Mouse (Mus musculus) midbrain, embryonic 11.5 days (tissue): ENCODE measurements at regions not wholly inside any gene's neighbourhood (a gene's known extent, or its start where the extent isn't known, plus 50 kb on each side); places are given as distances from the start of the nearest gene placed in this dataset.

Experiments
- ATAC-seq: fragments of 200-750 bp; cut with Nextera tagmentation; 2 replicates; pipeline ENCODE4 v1.8.0; 2017; ENCODE audit warnings: moderate TSS enrichment, moderate library complexity; ENCODE audit not compliant: low FRiP score
- DNase-seq: peaks from one replicate; pipeline ENCODE4 v3.0.0; 2015; ENCODE audit warnings: low spot score; ENCODE audit errors: missing footprints
- H3K27ac ChIP-seq: fragments of 300-500 bp; sonication (generic); 2 replicates; pipeline ENCODE4 v1.5.1; 2014; ENCODE audit warnings: low read depth, low read length
- H3K27me3 ChIP-seq: fragments of 300-500 bp; sonication (generic); 2 replicates; pipeline ENCODE4 v1.6.1; 2014; ENCODE audit warnings: mild to moderate bottlenecking, low read length, moderate library complexity, mixed read lengths; ENCODE audit not compliant: control insufficient read depth, insufficient read depth
- H3K36me3 ChIP-seq: fragments of 300-500 bp; sonication (generic); 2 replicates; pipeline ENCODE4 v1.6.1; 2014; ENCODE audit warnings: mild to moderate bottlenecking, low read length, moderate library complexity, mixed read lengths; ENCODE audit not compliant: control insufficient read depth, insufficient read depth
- H3K4me1 ChIP-seq: fragments of 300-500 bp; sonication (generic); 2 replicates; pipeline ENCODE4 v1.6.1; 2014; ENCODE audit warnings: low read length; ENCODE audit not compliant: control insufficient read depth, insufficient read depth
- H3K4me2 ChIP-seq: fragments of 300-500 bp; sonication (generic); 2 replicates; pipeline ENCODE4 v1.6.1; 2014; ENCODE audit warnings: mild to moderate bottlenecking, moderate library complexity
- H3K4me3 ChIP-seq: fragments of 300-500 bp; sonication (generic); 2 replicates; pipeline ENCODE4 v1.5.1; 2014; ENCODE audit warnings: low read depth, low read length
- H3K9ac ChIP-seq: fragments of 300-500 bp; sonication (generic); 2 replicates; pipeline ENCODE4 v1.6.1; 2014; ENCODE audit warnings: low read length
- H3K9me3 ChIP-seq: fragments of 300-500 bp; sonication (generic); 2 replicates; pipeline ENCODE4 v1.6.1; 2016; ENCODE audit warnings: low read length; ENCODE audit not compliant: control insufficient read depth
- WGBS: fragments of 180-500 bp; shearing (Covaris S2); extraction: QIAGEN DNeasy Blood & Tissue Kit; methylation state at CpG from one replicate; pipeline ENCODE4 v1.1.7; 2014; 5-methylcytosine and 5-hydroxymethylcytosine counted together

- Histone ChIP-seq H3K27ac (no peak overlapping the region), H3K9ac (no peak overlapping the region), H3K4me3 (no peak overlapping the region), H3K9me3 (no peaks in the 10 kb centered on the region), H3K4me1 (peaks cover 6% of the 10 kb centered on the region; the same call in 1 of the 2 replicates), H3K4me2 (no peak overlapping the region), H3K36me3 (no peaks in the 10 kb centered on the region), H3K27me3 (no peaks in the 10 kb centered on the region)
- DNase-seq (no peak), ATAC-seq (no peak)
- 67% methylated on average over 7 of the region's 7 CpGs for WGBS
Observed at GRCm38 (mm10) chr10:116655891-116656290, 74.6 kb upstream of the Cnot2 start.

- WGBS: 82% methylated on average over 6 of the region's 6 CpGs
- H3K9ac ChIP-seq: no peak overlapping the region
- H3K4me3 ChIP-seq: no peak overlapping the region
Observed at GRCm38 (mm10) chr10:116655018-116655807, 73.9 kb upstream of the Cnot2 start.

GRCm38 (mm10) chr10:116654091-116654490 lies 72.8 kb upstream of the Cnot2 start:
- Histone ChIP-seq H3K27me3 (no peaks in the 10 kb centered on the region), H3K36me3 (no peaks in the 10 kb centered on the region), H3K9me3 (no peaks in the 10 kb centered on the region), H3K4me1 (peaks cover 6% of the 10 kb centered on the region; the same call in 1 of the 2 replicates), H3K9ac (no peak overlapping the region), H3K27ac (no peak overlapping the region), H3K4me3 (no peak overlapping the region), H3K4me2 (no peak overlapping the region)
- WGBS: 94% methylated on average over 14 of the region's 14 CpGs
- ATAC-seq (no peak), DNase-seq (no peak)

More at GRCm38 (mm10) chr10:116655018-116655807, 73.9 kb upstream of the Cnot2 start:
- no peaks in the 10 kb centered on the region for H3K36me3 ChIP-seq
- DNase-seq (no peak), ATAC-seq (no peak)
- H3K4me2 ChIP-seq: no peak overlapping the region
- peaks cover 6% of the 10 kb centered on the region; the same call in 1 of the 2 replicates for H3K4me1 ChIP-seq
- no peak overlapping the region for H3K27ac ChIP-seq
- H3K27me3 ChIP-seq: no peaks in the 10 kb centered on the region
- H3K9me3 ChIP-seq: no peaks in the 10 kb centered on the region

GRCm38 (mm10) chr10:116653511-116653945 lies 72.2 kb upstream of the Cnot2 start:
- no peak for ATAC-seq
- Histone ChIP-seq H3K4me1 (peaks cover 6% of the 10 kb centered on the region; the same call in 1 of the 2 replicates), H3K9ac (no peak overlapping the region), H3K9me3 (no peaks in the 10 kb centered on the region), H3K27me3 (no peaks in the 10 kb centered on the region), H3K36me3 (no peaks in the 10 kb centered on the region), H3K4me3 (no peak overlapping the region), H3K27ac (no peak overlapping the region), H3K4me2 (no peak overlapping the region)
- WGBS: 77% methylated on average over 12 of the region's 12 CpGs
- no peak for DNase-seq

- no peaks in the 10 kb centered on the region for H3K4me1 ChIP-seq
- DNase-seq: no peak
- 88% methylated on average over 3 of the region's 3 CpGs for WGBS
- ATAC-seq: no peak
- H3K27ac ChIP-seq: no peak overlapping the region
- H3K9me3 ChIP-seq: no peaks in the 10 kb centered on the region
- no peak overlapping the region for H3K4me2 ChIP-seq
- no peak overlapping the region for H3K9ac ChIP-seq
- no peaks in the 10 kb centered on the region for H3K27me3 ChIP-seq
- H3K36me3 ChIP-seq: no peaks in the 10 kb centered on the region
- no peak overlapping the region for H3K4me3 ChIP-seq
Observed at GRCm38 (mm10) chr10:116649287-116649686, 68.0 kb upstream of the Cnot2 start.

GRCm38 (mm10) chr10:116646035-116646434 lies 64.7 kb upstream of the Cnot2 start:
- H3K36me3 ChIP-seq: no peaks in the 10 kb centered on the region
- no peak for DNase-seq
- no peak overlapping the region for H3K4me3 ChIP-seq
- no peaks in the 10 kb centered on the region for H3K27me3 ChIP-seq
- H3K4me2 ChIP-seq: no peak overlapping the region
- H3K9ac ChIP-seq: no peak overlapping the region
- H3K27ac ChIP-seq: no peak overlapping the region
- ATAC-seq: no peak
- H3K4me1 ChIP-seq: no peaks in the 10 kb centered on the region
- H3K9me3 ChIP-seq: no peaks in the 10 kb centered on the region
- WGBS: 82% methylated on average over 7 of the region's 7 CpGs

- H3K4me1 ChIP-seq: no peaks in the 10 kb centered on the region
- H3K9ac ChIP-seq: no peak overlapping the region
- no peak overlapping the region for H3K4me2 ChIP-seq
- H3K9me3 ChIP-seq: no peaks in the 10 kb centered on the region
- WGBS: 67% methylated on average over 7 of the region's 7 CpGs
- DNase-seq (no peak), ATAC-seq (0 out of 2 replicates have a peak, but pooled peaks have one; percentile 44)
- H3K27me3 ChIP-seq: no peaks in the 10 kb centered on the region
- H3K36me3 ChIP-seq: no peaks in the 10 kb centered on the region
- H3K27ac ChIP-seq: no peak overlapping the region
- H3K4me3 ChIP-seq: no peak overlapping the region
Observed at GRCm38 (mm10) chr10:116645631-116646030, 64.3 kb upstream of the Cnot2 start.

GRCm38 (mm10) chr10:116645108-116645507 lies 63.8 kb upstream of the Cnot2 start:
- no peak for ATAC-seq
- Histone ChIP-seq H3K27ac (no peak overlapping the region), H3K4me1 (no peaks in the 10 kb centered on the region), H3K9me3 (no peaks in the 10 kb centered on the region), H3K27me3 (no peaks in the 10 kb centered on the region), H3K36me3 (no peaks in the 10 kb centered on the region), H3K9ac (no peak overlapping the region), H3K4me2 (no peak overlapping the region), H3K4me3 (no peak overlapping the region)
- 90% methylated on average over 9 of the region's 9 CpGs for WGBS
- DNase-seq: no peak
